Mouse (Mus musculus) lung, adult 2 months (tissue): ENCODE measurements around the gene Gm37419.

ENCODE experiments used
- CTCF ChIP-seq: fragments of 200-500 bp; IDR thresholded peaks from 2 replicates; pipeline ENCODE4 v1.5.1; 2011; ENCODE audit warnings: mild to moderate bottlenecking, low read length, control low read depth; ENCODE audit not compliant: insufficient read depth
- POLR2A ChIP-seq: fragments of 200-500 bp; IDR thresholded peaks from 2 replicates; pipeline ENCODE4 v1.6.1; 2011; ENCODE audit warnings: low read depth, mild to moderate bottlenecking, control low read depth, low read length, borderline replicate concordance; ENCODE audit errors: extremely low read depth

DNA sequence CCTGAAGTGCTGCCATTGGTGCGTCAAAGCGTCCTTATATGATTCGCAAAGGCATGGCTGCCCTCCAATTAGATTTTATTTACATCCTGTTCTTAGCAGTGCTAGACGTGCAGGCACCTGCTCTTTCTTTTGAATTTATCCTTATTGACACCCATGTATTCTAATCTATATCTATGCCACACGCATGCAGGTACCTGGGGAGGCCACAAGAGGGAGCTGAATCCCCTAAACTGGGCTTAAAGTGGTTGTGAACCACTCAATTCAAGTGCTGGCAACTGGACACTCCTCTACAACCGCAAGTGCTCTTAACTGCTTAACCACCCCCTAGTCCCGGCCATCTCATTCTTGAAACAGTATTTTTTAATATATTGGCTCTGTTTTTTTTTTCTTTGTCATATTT is 21.0 kb upstream of the Gm37419 start:
- TF ChIP-seq CTCF (peak; percentile 58), POLR2A (no peak)
